Comparison of ENCODE assay signal across 7 mouse cellular contexts in genomic region chr11:78245261-78245626, GRCm38 (mm10). TPM values are rescaled to one million over a fixed set of nuclear protein-coding genes. Genes with fewer than 3 reads are reported as not detected.
DNase-seq lines count a peak whose midpoint lies in the region; ATAC-seq and TF ChIP-seq lines count a peak whose summit lies in the region.

No protein-coding gene starts in this region.

- H3K9me3 ChIP-seq in lung, embryonic 15.5 days = no peaks in the 10 kb centered on the region
- no peaks in the 10 kb centered on the region for H3K9me3 ChIP-seq in embryonic facial prominence, embryonic 14.5 days (ENCODE audit: control insufficient read depth, low read length)
- no peaks in the 10 kb centered on the region for H3K9me3 ChIP-seq in kidney, postnatal 0 days (replicated peaks; ENCODE audit: low read length)
- H3K9me3 ChIP-seq in neural tube, embryonic 14.5 days (ENCODE audit: control insufficient read depth, low read length) = no peaks in the 10 kb centered on the region

- H3K4me2 ChIP-seq in lung, embryonic 15.5 days = peak overlapping the region; percentile 69
- H3K4me2 ChIP-seq in embryonic facial prominence, embryonic 14.5 days (ENCODE audit: low read depth, low read length) = peak overlapping the region; percentile 82
- H3K4me2 ChIP-seq in kidney, postnatal 0 days (ENCODE audit: low read length) = peak overlapping the region; percentile 70
- H3K4me2 ChIP-seq in neural tube, embryonic 14.5 days (ENCODE audit: low read depth, low read length) = peak overlapping the region; percentile 55

- no peak for TF ChIP-seq CTCF in kidney, postnatal 0 days (IDR thresholded peaks at IDR 0.05; ENCODE audit: low read depth)

- no peak for DNase-seq in lung, postnatal 36 days
- DNase-seq in embryonic facial prominence, embryonic 14.5 days (ENCODE audit: low spot score) = no peak
- DNase-seq in kidney, postnatal 0 days (ENCODE audit: low spot score) = peak; percentile 27
- DNase-seq in left cerebral cortex, postnatal 25 days (ENCODE audit: low spot score in 2 of 2) = no peak
- no peak for DNase-seq in cerebellum, adult 9-11 months

- under 1% methylated on average over 19 of the region's 19 CpGs for WGBS in lung, embryonic 15.5 days
- under 1% methylated on average over 18 of the region's 19 CpGs for WGBS in embryonic facial prominence, embryonic 14.5 days
- under 1% methylated on average over 19 of the region's 19 CpGs for WGBS in kidney, postnatal 0 days
- WGBS in neural tube, embryonic 14.5 days = under 1% methylated on average over 19 of the region's 19 CpGs

- peak overlapping the region; percentile 90 for H3K4me3 ChIP-seq in lung, embryonic 15.5 days
- peak overlapping the region; percentile 85 for H3K4me3 ChIP-seq in embryonic facial prominence, embryonic 14.5 days (ENCODE audit: low read depth, low read length)
- H3K4me3 ChIP-seq in kidney, postnatal 0 days (replicated peaks; ENCODE audit: low read depth, low read length) = peak overlapping the region; percentile 79
- H3K4me3 ChIP-seq in neural tube, embryonic 14.5 days (ENCODE audit: low read depth, low read length) = peak overlapping the region; percentile 98

- peak overlapping the region; percentile 97 for H3K27ac ChIP-seq in lung, embryonic 15.5 days
- peak overlapping the region; percentile 96 for H3K27ac ChIP-seq in embryonic facial prominence, embryonic 14.5 days (replicated peaks; ENCODE audit: low read depth, low read length)
- H3K27ac ChIP-seq in kidney, postnatal 0 days = peak overlapping the region; percentile 97
- H3K27ac ChIP-seq in neural tube, embryonic 14.5 days (ENCODE audit: low read depth, low read length) = peak overlapping the region; percentile 91

- intact Hi-C loops in left cerebral cortex, postnatal 25 days (cut with DNase I) = no loop called here

- 0 out of 2 replicates have a peak, but pooled peaks have one; percentile 12 for ATAC-seq in lung, embryonic 15.5 days (ENCODE audit: borderline replicate concordance, extremely low read depth, low FRiP score, low TSS enrichment)
- ATAC-seq in embryonic facial prominence, embryonic 14.5 days (ENCODE audit: low read depth) = no peak
- no peak for ATAC-seq in kidney, postnatal 0 days (replicated peaks; ENCODE audit: low FRiP score, low read depth)
- ATAC-seq in neural tube, embryonic 14.5 days (ENCODE audit: low read depth) = no peak

- H3K4me1 ChIP-seq in lung, embryonic 15.5 days = peaks cover 33% of the 10 kb centered on the region
- peaks cover 21% of the 10 kb centered on the region for H3K4me1 ChIP-seq in embryonic facial prominence, embryonic 14.5 days (ENCODE audit: control insufficient read depth, insufficient read depth, low read length)
- peaks cover 7% of the 10 kb centered on the region for H3K4me1 ChIP-seq in kidney, postnatal 0 days (replicated peaks; ENCODE audit: insufficient read depth, low read length)
- H3K4me1 ChIP-seq in neural tube, embryonic 14.5 days (ENCODE audit: control insufficient read depth, insufficient read depth, low read length) = peaks cover 20% of the 10 kb centered on the region

- H3K9ac ChIP-seq in lung, embryonic 15.5 days = peak overlapping the region; percentile 90
- H3K9ac ChIP-seq in embryonic facial prominence, embryonic 14.5 days (ENCODE audit: low read depth, low read length) = peak overlapping the region; percentile 96
- peak overlapping the region; percentile 91 for H3K9ac ChIP-seq in kidney, postnatal 0 days (ENCODE audit: low read depth, low read length)
- peak overlapping the region; percentile 90 for H3K9ac ChIP-seq in neural tube, embryonic 14.5 days (replicated peaks; ENCODE audit: low read depth, low read length)

- H3K27me3 ChIP-seq in lung, embryonic 15.5 days = no peaks in the 10 kb centered on the region
- H3K27me3 ChIP-seq in embryonic facial prominence, embryonic 14.5 days (replicated peaks; ENCODE audit: control insufficient read depth, insufficient read depth, low read length) = no peaks in the 10 kb centered on the region
- H3K27me3 ChIP-seq in kidney, postnatal 0 days (ENCODE audit: insufficient read depth, low read length) = no peaks in the 10 kb centered on the region
- no peaks in the 10 kb centered on the region for H3K27me3 ChIP-seq in neural tube, embryonic 14.5 days (ENCODE audit: control insufficient read depth, insufficient read depth, low read length)

- peaks cover 7% of the 10 kb centered on the region; the same call in 1 of the 2 replicates for H3K36me3 ChIP-seq in lung, embryonic 15.5 days
- peaks cover 12% of the 10 kb centered on the region for H3K36me3 ChIP-seq in embryonic facial prominence, embryonic 14.5 days (ENCODE audit: control insufficient read depth, insufficient read depth, low read length)
- peaks cover 12% of the 10 kb centered on the region; the same call in 1 of the 2 replicates for H3K36me3 ChIP-seq in kidney, postnatal 0 days (ENCODE audit: insufficient read depth, low read length)
- H3K36me3 ChIP-seq in neural tube, embryonic 14.5 days (ENCODE audit: control insufficient read depth, insufficient read depth, low read length) = peaks cover 4% of the 10 kb centered on the region; the same call in 1 of the 2 replicates

RNA-seq across cellular contexts. Expression of gene Sdf2, which starts 0.3 kb away (rescaled TPM):
- polyA plus RNA-seq in lung, embryonic 15.5 days (2015; fragmentation: Nextera tagmentation; extraction: Ambion mirVana) = 79.9 and 84.1 TPM in 2 replicates
- polyA plus RNA-seq in embryonic facial prominence, embryonic 14.5 days (2014; fragmentation: Nextera tagmentation; extraction: Ambion mirVana) = 93.1 and 103 TPM in 2 replicates
- 104 and 106 TPM in 2 replicates for polyA plus RNA-seq in kidney, postnatal 0 days (2015; fragmentation: Nextera tagmentation; extraction: Ambion mirVana)
- 98.1 and 107 TPM in 2 replicates for polyA plus RNA-seq in neural tube, embryonic 14.5 days (2014; fragmentation: Nextera tagmentation; extraction: Ambion mirVana)
- total RNA-seq in left cerebral cortex, postnatal 25 days (2021) = 10 to 100 TPM; 67.8 to 68.8 TPM

RNA-seq across cellular contexts. Expression of gene Supt6, which starts 0.5 kb away (rescaled TPM):
- polyA plus RNA-seq in lung, embryonic 15.5 days (2015; fragmentation: Nextera tagmentation; extraction: Ambion mirVana) = 23.7 and 25.5 TPM in 2 replicates
- 26.6 and 28.7 TPM in 2 replicates for polyA plus RNA-seq in embryonic facial prominence, embryonic 14.5 days (2014; fragmentation: Nextera tagmentation; extraction: Ambion mirVana)
- polyA plus RNA-seq in kidney, postnatal 0 days (2015; fragmentation: Nextera tagmentation; extraction: Ambion mirVana) = 14.4 and 16.8 TPM in 2 replicates
- polyA plus RNA-seq in neural tube, embryonic 14.5 days (2014; fragmentation: Nextera tagmentation; extraction: Ambion mirVana) = 22.3 and 32.0 TPM in 2 replicates
- total RNA-seq in left cerebral cortex, postnatal 25 days (2021) = 10 to 100 TPM; 92.2 to 95.8 TPM

RNA-seq across cellular contexts. Expression of gene 2610507B11Rik, which starts 16.3 kb away (rescaled TPM):
- polyA plus RNA-seq in lung, embryonic 15.5 days (2015; fragmentation: Nextera tagmentation; extraction: Ambion mirVana) = 71.1 and 75.9 TPM in 2 replicates
- polyA plus RNA-seq in embryonic facial prominence, embryonic 14.5 days (2014; fragmentation: Nextera tagmentation; extraction: Ambion mirVana) = 73.6 and 78.9 TPM in 2 replicates
- 96.3 and 98.2 TPM in 2 replicates for polyA plus RNA-seq in kidney, postnatal 0 days (2015; fragmentation: Nextera tagmentation; extraction: Ambion mirVana)
- 63.2 and 73.7 TPM in 2 replicates for polyA plus RNA-seq in neural tube, embryonic 14.5 days (2014; fragmentation: Nextera tagmentation; extraction: Ambion mirVana)
- 100 to 1,000 TPM; 179 to 197 TPM for total RNA-seq in left cerebral cortex, postnatal 25 days (2021)

RNA-seq across cellular contexts. Expression of gene BC030499, which starts 45.4 kb away (rescaled TPM):
- polyA plus RNA-seq in lung, embryonic 15.5 days (2015; fragmentation: Nextera tagmentation; extraction: Ambion mirVana) = 0.10 and 0.25 TPM in 2 replicates
- 0.11 and 0.31 TPM in 2 replicates for polyA plus RNA-seq in embryonic facial prominence, embryonic 14.5 days (2014; fragmentation: Nextera tagmentation; extraction: Ambion mirVana)
- 0.17 TPM in 1 of 2 replicates, not detected in the other for polyA plus RNA-seq in kidney, postnatal 0 days (2015; fragmentation: Nextera tagmentation; extraction: Ambion mirVana)
- 0.08 and 0.30 TPM in 2 replicates for polyA plus RNA-seq in neural tube, embryonic 14.5 days (2014; fragmentation: Nextera tagmentation; extraction: Ambion mirVana)
- total RNA-seq in left cerebral cortex, postnatal 25 days (2021) = 10 to 100 TPM; 15.3 to 19.1 TPM

RNA-seq across cellular contexts. Expression of gene Proca1, which starts 52.1 kb away (rescaled TPM):
- polyA plus RNA-seq in lung, embryonic 15.5 days (2015; fragmentation: Nextera tagmentation; extraction: Ambion mirVana) = 4.4 and 4.7 TPM in 2 replicates
- polyA plus RNA-seq in embryonic facial prominence, embryonic 14.5 days (2014; fragmentation: Nextera tagmentation; extraction: Ambion mirVana) = 2.4 and 2.7 TPM in 2 replicates
- polyA plus RNA-seq in kidney, postnatal 0 days (2015; fragmentation: Nextera tagmentation; extraction: Ambion mirVana) = 3.1 and 3.2 TPM in 2 replicates
- 2.8 and 3.5 TPM in 2 replicates for polyA plus RNA-seq in neural tube, embryonic 14.5 days (2014; fragmentation: Nextera tagmentation; extraction: Ambion mirVana)
- total RNA-seq in left cerebral cortex, postnatal 25 days (2021) = 1 to 10 TPM; 6.2 to 6.4 TPM
